Mouse (Mus musculus): ENCODE data around the gene Khdc4. TPM values are rescaled to one million over a fixed set of nuclear protein-coding genes. Genes with fewer than 3 reads are reported as not detected.

Khdc4 gene
- polyA plus RNA-seq, 1 experiment from 2014 or later = 65.7 TPM

- H3K27ac ChIP-seq (ENCODE audit: low read depth, low read length) = no peak overlapping the region
- 91% methylated on average over 2 of the region's 2 CpGs for WGBS
- H3K9ac ChIP-seq (ENCODE audit: low read depth, low read length) = no peak overlapping the region
- no peaks in the 10 kb centered on the region for H3K36me3 ChIP-seq (ENCODE audit: control insufficient read depth, insufficient read depth, low read length)
- H3K4me1 ChIP-seq (replicated peaks; ENCODE audit: control insufficient read depth, insufficient read depth, low read length) = no peaks in the 10 kb centered on the region
- H3K4me2 ChIP-seq = no peak overlapping the region
- DNase-seq (ENCODE audit: low spot score) (no peak), ATAC-seq (replicated peaks; ENCODE audit: low FRiP score) (no peak)
- no peaks in the 10 kb centered on the region for H3K27me3 ChIP-seq (replicated peaks; ENCODE audit: control insufficient read depth, insufficient read depth, low read length)
- H3K4me3 ChIP-seq (ENCODE audit: low read depth, low read length) = no peak overlapping the region
- H3K9me3 ChIP-seq (ENCODE audit: control insufficient read depth, low read length) = no peaks in the 10 kb centered on the region
These were observed 51.0 kb downstream of the Khdc4 start for GRCm38 (mm10) chr3:88736556-88736955.

- Histone ChIP-seq H3K4me3 (ENCODE audit: low read depth, low read length) (no peak overlapping the region), H3K4me1 (replicated peaks; ENCODE audit: control insufficient read depth, insufficient read depth, low read length) (no peaks in the 10 kb centered on the region), H3K9me3 (ENCODE audit: control insufficient read depth, low read length) (no peaks in the 10 kb centered on the region), H3K27ac (ENCODE audit: low read depth, low read length) (no peak overlapping the region), H3K27me3 (replicated peaks; ENCODE audit: control insufficient read depth, insufficient read depth, low read length) (no peaks in the 10 kb centered on the region), H3K36me3 (ENCODE audit: control insufficient read depth, insufficient read depth, low read length) (no peaks in the 10 kb centered on the region), H3K4me2 (no peak overlapping the region), H3K9ac (ENCODE audit: low read depth, low read length) (no peak overlapping the region)
- DNase-seq (ENCODE audit: low spot score) = peak; percentile 52
- ATAC-seq (replicated peaks; ENCODE audit: low FRiP score) = 0 out of 2 replicates have a peak, but pooled peaks have one; percentile 45
- 38% methylated on average over 3 of the region's 3 CpGs for WGBS
These were observed 53.0 kb downstream of the Khdc4 start for GRCm38 (mm10) chr3:88738641-88739040.

GRCm38 (mm10) chr3:88740147-88740546, 54.5 kb downstream of the Khdc4 start:
- Histone ChIP-seq H3K9ac (ENCODE audit: low read depth, low read length) (no peak overlapping the region), H3K9me3 (ENCODE audit: control insufficient read depth, low read length) (no peaks in the 10 kb centered on the region), H3K27me3 (replicated peaks; ENCODE audit: control insufficient read depth, insufficient read depth, low read length) (no peaks in the 10 kb centered on the region), H3K27ac (ENCODE audit: low read depth, low read length) (no peak overlapping the region), H3K36me3 (ENCODE audit: control insufficient read depth, insufficient read depth, low read length) (no peaks in the 10 kb centered on the region), H3K4me2 (no peak overlapping the region), H3K4me1 (replicated peaks; ENCODE audit: control insufficient read depth, insufficient read depth, low read length) (no peaks in the 10 kb centered on the region), H3K4me3 (ENCODE audit: low read depth, low read length) (no peak overlapping the region)
- 91% methylated on average over 3 of the region's 3 CpGs for WGBS
- DNase-seq (ENCODE audit: low spot score) (no peak), ATAC-seq (replicated peaks; ENCODE audit: low FRiP score) (no peak)

GRCm38 (mm10) chr3:88745534-88745933, 59.9 kb downstream of the Khdc4 start:
- no peak overlapping the region for H3K4me2 ChIP-seq
- no peak overlapping the region for H3K9ac ChIP-seq (ENCODE audit: low read depth, low read length)
- H3K4me1 ChIP-seq (replicated peaks; ENCODE audit: control insufficient read depth, insufficient read depth, low read length) = peaks cover 3% of the 10 kb centered on the region; the same call in 1 of the 2 replicates
- no peaks in the 10 kb centered on the region for H3K27me3 ChIP-seq (replicated peaks; ENCODE audit: control insufficient read depth, insufficient read depth, low read length)
- peaks cover 3% of the 10 kb centered on the region; the same call in 1 of the 2 replicates for H3K9me3 ChIP-seq (ENCODE audit: control insufficient read depth, low read length)
- no peak for ATAC-seq (replicated peaks; ENCODE audit: low FRiP score)
- 85% methylated on average over 9 of the region's 9 CpGs for WGBS
- DNase-seq (ENCODE audit: low spot score) = no peak
- H3K4me3 ChIP-seq (ENCODE audit: low read depth, low read length) = no peak overlapping the region
- H3K27ac ChIP-seq (ENCODE audit: low read depth, low read length) = no peak overlapping the region
- H3K36me3 ChIP-seq (ENCODE audit: control insufficient read depth, insufficient read depth, low read length) = peaks cover 8% of the 10 kb centered on the region

GRCm38 (mm10) chr3:88746139-88746870, 60.7 kb downstream of the Khdc4 start:
- WGBS = 86% methylated on average over 15 of the region's 15 CpGs
- Histone ChIP-seq H3K4me3 (ENCODE audit: low read depth, low read length) (no peak overlapping the region), H3K9me3 (ENCODE audit: control insufficient read depth, low read length) (peaks cover 3% of the 10 kb centered on the region; the same call in 1 of the 2 replicates), H3K4me2 (no peak overlapping the region), H3K4me1 (replicated peaks; ENCODE audit: control insufficient read depth, insufficient read depth, low read length) (peaks cover 3% of the 10 kb centered on the region; the same call in 1 of the 2 replicates), H3K36me3 (ENCODE audit: control insufficient read depth, insufficient read depth, low read length) (peaks cover 8% of the 10 kb centered on the region), H3K9ac (ENCODE audit: low read depth, low read length) (no peak overlapping the region), H3K27me3 (replicated peaks; ENCODE audit: control insufficient read depth, insufficient read depth, low read length) (no peaks in the 10 kb centered on the region), H3K27ac (ENCODE audit: low read depth, low read length) (no peak overlapping the region)
- DNase-seq (ENCODE audit: low spot score) = no peak
- ATAC-seq (replicated peaks; ENCODE audit: low FRiP score) = no peak

- H3K4me3 ChIP-seq (ENCODE audit: low read depth, low read length) = no peak overlapping the region
- H3K36me3 ChIP-seq (ENCODE audit: control insufficient read depth, insufficient read depth, low read length) = peaks cover 8% of the 10 kb centered on the region
- no peak overlapping the region for H3K27ac ChIP-seq (ENCODE audit: low read depth, low read length)
- H3K4me1 ChIP-seq (replicated peaks; ENCODE audit: control insufficient read depth, insufficient read depth, low read length) = peaks cover 3% of the 10 kb centered on the region; the same call in 1 of the 2 replicates
- ATAC-seq (replicated peaks; ENCODE audit: low FRiP score) (no peak), DNase-seq (ENCODE audit: low spot score) (no peak)
- no peaks in the 10 kb centered on the region for H3K27me3 ChIP-seq (replicated peaks; ENCODE audit: control insufficient read depth, insufficient read depth, low read length)
- H3K9ac ChIP-seq (ENCODE audit: low read depth, low read length) = no peak overlapping the region
- H3K4me2 ChIP-seq = no peak overlapping the region
- WGBS = 74% methylated on average over 4 of the region's 4 CpGs
- peaks cover 3% of the 10 kb centered on the region; the same call in 1 of the 2 replicates for H3K9me3 ChIP-seq (ENCODE audit: control insufficient read depth, low read length)
These were observed 61.2 kb downstream of the Khdc4 start for GRCm38 (mm10) chr3:88746871-88747231.

GRCm38 (mm10) chr3:88754283-88754682, 68.7 kb downstream of the Khdc4 start:
- peak; percentile 57; the same call in 1 of the 2 replicates for ATAC-seq (replicated peaks; ENCODE audit: low FRiP score)
- Histone ChIP-seq H3K27ac (ENCODE audit: low read depth, low read length) (no peak overlapping the region), H3K36me3 (ENCODE audit: control insufficient read depth, insufficient read depth, low read length) (no peaks in the 10 kb centered on the region), H3K4me1 (replicated peaks; ENCODE audit: control insufficient read depth, insufficient read depth, low read length) (peaks cover 14% of the 10 kb centered on the region), H3K4me2 (no peak overlapping the region), H3K27me3 (replicated peaks; ENCODE audit: control insufficient read depth, insufficient read depth, low read length) (no peaks in the 10 kb centered on the region), H3K4me3 (ENCODE audit: low read depth, low read length) (no peak overlapping the region), H3K9me3 (ENCODE audit: control insufficient read depth, low read length) (no peaks in the 10 kb centered on the region), H3K9ac (ENCODE audit: low read depth, low read length) (no peak overlapping the region)
- 50% methylated on average over 4 of the region's 4 CpGs for WGBS
- DNase-seq (ENCODE audit: low spot score) = no peak

- WGBS = 54% methylated on average over 3 of the region's 3 CpGs
- no peaks in the 10 kb centered on the region for H3K27me3 ChIP-seq (replicated peaks; ENCODE audit: control insufficient read depth, insufficient read depth, low read length)
- no peak for ATAC-seq (replicated peaks; ENCODE audit: low FRiP score)
These were observed 69.9 kb downstream of the Khdc4 start for GRCm38 (mm10) chr3:88755541-88755940.

GRCm38 (mm10) chr3:88756276-88756675, 70.7 kb downstream of the Khdc4 start:
- ATAC-seq (replicated peaks; ENCODE audit: low FRiP score) (no peak), DNase-seq (ENCODE audit: low spot score) (no peak)
- Histone ChIP-seq H3K4me2 (no peak overlapping the region), H3K4me1 (replicated peaks; ENCODE audit: control insufficient read depth, insufficient read depth, low read length) (peaks cover 14% of the 10 kb centered on the region), H3K27ac (ENCODE audit: low read depth, low read length) (0 out of 2 replicates have a peak overlapping the region, but pooled peaks have one; percentile 3), H3K27me3 (replicated peaks; ENCODE audit: control insufficient read depth, insufficient read depth, low read length) (no peaks in the 10 kb centered on the region), H3K9me3 (ENCODE audit: control insufficient read depth, low read length) (no peaks in the 10 kb centered on the region), H3K9ac (ENCODE audit: low read depth, low read length) (no peak overlapping the region), H3K4me3 (ENCODE audit: low read depth, low read length) (no peak overlapping the region), H3K36me3 (ENCODE audit: control insufficient read depth, insufficient read depth, low read length) (no peaks in the 10 kb centered on the region)
- WGBS = 50% methylated on average over 4 of the region's 4 CpGs

More at GRCm38 (mm10) chr3:88755541-88755940, 69.9 kb downstream of the Khdc4 start:
- DNase-seq (ENCODE audit: low spot score) = no peak
- Histone ChIP-seq H3K36me3 (ENCODE audit: control insufficient read depth, insufficient read depth, low read length) (no peaks in the 10 kb centered on the region), H3K9me3 (ENCODE audit: control insufficient read depth, low read length) (no peaks in the 10 kb centered on the region), H3K4me1 (replicated peaks; ENCODE audit: control insufficient read depth, insufficient read depth, low read length) (peaks cover 14% of the 10 kb centered on the region), H3K4me2 (no peak overlapping the region), H3K9ac (ENCODE audit: low read depth, low read length) (no peak overlapping the region), H3K4me3 (ENCODE audit: low read depth, low read length) (no peak overlapping the region), H3K27ac (ENCODE audit: low read depth, low read length) (no peak overlapping the region)

Data from liver, embryonic 11.5 days (tissue).